Mouse (Mus musculus) ES-Bruce4 (cell line): ENCODE measurements around the gene Deaf1. TPM values are rescaled to one million over a fixed set of nuclear protein-coding genes. Genes with fewer than 3 reads are reported as not detected.

Experiments used
- H3K27ac ChIP-seq: 2 replicates; pipeline ENCODE4 v1.5.1; 2012; ENCODE audit warnings: low read length, inconsistent platforms; ENCODE audit not compliant: insufficient read depth
- H3K27me3 ChIP-seq: 2 replicates; pipeline ENCODE4 v1.6.1; 2012; ENCODE audit warnings: mild to moderate bottlenecking, low read length, inconsistent platforms; ENCODE audit not compliant: control insufficient read depth, poor library complexity, insufficient read depth, severe bottlenecking
- H3K36me3 ChIP-seq: 2 replicates; pipeline ENCODE4 v1.6.1; 2012; ENCODE audit warnings: inconsistent platforms, mild to moderate bottlenecking, low read length, moderate library complexity; ENCODE audit not compliant: control insufficient read depth, poor library complexity, insufficient read depth, severe bottlenecking
- H3K4me1 ChIP-seq: one replicate; pipeline ENCODE4 v1.8.1; 2011; ENCODE audit warnings: low read length; ENCODE audit not compliant: control insufficient read depth, insufficient read depth
- H3K4me3 ChIP-seq: 2 replicates; pipeline ENCODE4 v1.5.1; 2011; ENCODE audit warnings: low read depth, mild to moderate bottlenecking, low read length
- H3K9ac ChIP-seq: 2 replicates; pipeline ENCODE4 v1.6.1; 2012; ENCODE audit warnings: low read depth, mild to moderate bottlenecking, inconsistent platforms; ENCODE audit not compliant: poor library complexity, severe bottlenecking
- H3K9me3 ChIP-seq: replicated peaks from 2 replicates; pipeline ENCODE4 v1.6.1; 2012; ENCODE audit warnings: mild to moderate bottlenecking, low read length, inconsistent platforms; ENCODE audit not compliant: control insufficient read depth, poor library complexity, insufficient read depth, severe bottlenecking
- CTCF ChIP-seq: IDR thresholded peaks from one replicate; pipeline ENCODE4 v1.8.1; 2011; ENCODE audit warnings: low read depth, low read length
- EP300 ChIP-seq: IDR thresholded peaks from 2 replicates; pipeline ENCODE4 v1.6.1; 2011; ENCODE audit warnings: low read depth, low read length; ENCODE audit not compliant: insufficient read depth
- POLR2A ChIP-seq: IDR thresholded peaks from one replicate; pipeline ENCODE4 v1.8.1; 2011; ENCODE audit warnings: low read length; ENCODE audit not compliant: insufficient read depth
- polyA plus RNA-seq: library from polyadenylated mRNA; stranded (reverse); fragments of >200 nt; gene quantifications from 2 replicates; pipeline ENCODE4 v1.2.4, GENCODE M21; 2011; ENCODE audit warnings: low read depth; ENCODE audit not compliant: missing spikeins, insufficient read depth, insufficient read length

Gene Deaf1
- polyA plus RNA-seq, 1 experiment, result 79.4 TPM

- peak; percentile 51 for TF ChIP-seq CTCF
- no peak for TF ChIP-seq EP300
- TF ChIP-seq POLR2A, result no peak
- Histone ChIP-seq H3K9me3 (no peaks in the 10 kb centered on the region), H3K36me3 (no peaks in the 10 kb centered on the region), H3K4me3 (no peak overlapping the region), H3K4me1 (peaks cover 4% of the 10 kb centered on the region), H3K9ac (no peak overlapping the region), H3K27ac (no peak overlapping the region), H3K27me3 (no peaks in the 10 kb centered on the region)
Measured at GRCm38 (mm10) chr7:141355626-141356326, 28.3 kb upstream of the Deaf1 start.

- Histone ChIP-seq H3K4me1 (peaks cover 5% of the 10 kb centered on the region), H3K4me3 (no peak overlapping the region), H3K36me3 (no peaks in the 10 kb centered on the region), H3K9me3 (no peaks in the 10 kb centered on the region), H3K27me3 (no peaks in the 10 kb centered on the region), H3K9ac (no peak overlapping the region), H3K27ac (no peak overlapping the region)
- TF ChIP-seq CTCF (no peak), POLR2A (no peak), EP300 (no peak)
Measured at GRCm38 (mm10) chr7:141355051-141355450, 27.6 kb upstream of the Deaf1 start.

- H3K27ac ChIP-seq, result no peak overlapping the region
- no peaks in the 10 kb centered on the region for H3K36me3 ChIP-seq
Measured at GRCm38 (mm10) chr7:141351061-141351460, 23.6 kb upstream of the Deaf1 start.

GRCm38 (mm10) chr7:141344787-141345186 is 17.3 kb upstream of the Deaf1 start:
- TF ChIP-seq CTCF (no peak), EP300 (no peak), POLR2A (no peak)
- Histone ChIP-seq H3K27ac (no peak overlapping the region), H3K9me3 (no peaks in the 10 kb centered on the region), H3K27me3 (no peaks in the 10 kb centered on the region), H3K4me1 (peaks cover 4% of the 10 kb centered on the region), H3K4me3 (no peak overlapping the region), H3K9ac (no peak overlapping the region), H3K36me3 (no peaks in the 10 kb centered on the region)

More at GRCm38 (mm10) chr7:141351061-141351460, 23.6 kb upstream of the Deaf1 start:
- H3K4me1 ChIP-seq, result peaks cover 1% of the 10 kb centered on the region
- H3K9me3 ChIP-seq, result no peaks in the 10 kb centered on the region
- TF ChIP-seq EP300, result no peak
- no peak for TF ChIP-seq POLR2A
- H3K9ac ChIP-seq, result no peak overlapping the region
- no peaks in the 10 kb centered on the region for H3K27me3 ChIP-seq
- H3K4me3 ChIP-seq, result no peak overlapping the region

GRCm38 (mm10) chr7:141343696-141344095 is 16.2 kb upstream of the Deaf1 start:
- H3K27me3 ChIP-seq, result no peaks in the 10 kb centered on the region
- no peak overlapping the region for H3K4me3 ChIP-seq
- H3K36me3 ChIP-seq, result no peaks in the 10 kb centered on the region
- H3K4me1 ChIP-seq, result peaks cover 8% of the 10 kb centered on the region
- no peaks in the 10 kb centered on the region for H3K9me3 ChIP-seq
- TF ChIP-seq EP300 (no peak), CTCF (no peak), POLR2A (no peak)
- no peak overlapping the region for H3K27ac ChIP-seq
- no peak overlapping the region for H3K9ac ChIP-seq

- no peaks in the 10 kb centered on the region for H3K36me3 ChIP-seq
- no peak overlapping the region for H3K9ac ChIP-seq
- H3K4me3 ChIP-seq, result no peak overlapping the region
- H3K4me1 ChIP-seq, result peaks cover 8% of the 10 kb centered on the region
- H3K9me3 ChIP-seq, result no peaks in the 10 kb centered on the region
- H3K27me3 ChIP-seq, result no peaks in the 10 kb centered on the region
- TF ChIP-seq CTCF (no peak), EP300 (no peak), POLR2A (no peak)
- H3K27ac ChIP-seq, result no peak overlapping the region
Measured at GRCm38 (mm10) chr7:141343230-141343629, 15.7 kb upstream of the Deaf1 start.
